Mouse (Mus musculus): Measurements from ENCODE around the gene Retn. TPM values are rescaled to one million over a fixed set of nuclear protein-coding genes. Genes with fewer than 3 reads are reported as not detected.
A peak's percentile ranks its signal among the peaks of the same experiment; 100 is the strongest.

Gene Retn
- polyA plus RNA-seq (2015; fragmentation: Nextera tagmentation; extraction: Ambion mirVana) = not detected in 2 replicates

DNA sequence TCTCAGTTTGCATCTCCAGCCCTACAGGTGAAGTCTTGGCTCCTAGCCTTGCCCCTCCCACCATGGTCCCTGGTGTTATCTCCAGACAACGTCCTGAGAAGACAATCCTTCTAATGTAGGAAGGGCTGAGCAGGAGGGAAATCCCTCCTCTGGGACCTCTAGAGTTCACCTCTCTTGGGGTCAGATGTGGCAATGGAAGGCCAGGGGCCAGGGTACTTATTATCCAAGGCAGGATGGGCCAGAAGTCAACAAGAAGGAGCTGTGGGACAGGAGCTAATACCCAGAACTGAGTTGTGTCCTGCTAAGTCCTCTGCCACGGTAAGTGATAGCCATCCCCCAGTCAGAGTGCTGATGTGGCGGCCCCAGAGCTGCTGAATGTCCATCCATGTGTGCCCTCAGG lies at the start of gene Retn:
TSS of gene Retn (plus strand) at position 245 of the 400 bp plus-strand sequence.
- no peaks in the 10 kb centered on the region for H3K4me1 ChIP-seq (ENCODE audit: insufficient read depth)
- WGBS (ENCODE audit: insufficient replicate concordance) = 66% methylated on average over 3 of the region's 3 CpGs
- H3K36me3 ChIP-seq (replicated peaks; ENCODE audit: insufficient read depth, low read length) = no peaks in the 10 kb centered on the region
- TF ChIP-seq CTCF (IDR thresholded peaks at IDR 0.05; ENCODE audit: low read depth) = no peak
- TF ChIP-seq EP300 (IDR thresholded peaks at IDR 0.05; ENCODE audit: low read depth) = no peak
- ATAC-seq = no peak
- H3K27me3 ChIP-seq (ENCODE audit: insufficient read depth, low read length) = no peaks in the 10 kb centered on the region
- H3K4me3 ChIP-seq (ENCODE audit: low read depth, low read length) = no peak within 1 kb of the TSS
- H3K27ac ChIP-seq (ENCODE audit: low read depth) = no peak within 1 kb of the TSS
- no peak within 1 kb of the TSS for H3K9ac ChIP-seq (replicated peaks)
- H3K9me3 ChIP-seq (ENCODE audit: low read length) = no peaks in the 10 kb centered on the region
- no peak for DNase-seq
- no peak within 1 kb of the TSS for H3K4me2 ChIP-seq (ENCODE audit: low read depth, low read length)

DNA sequence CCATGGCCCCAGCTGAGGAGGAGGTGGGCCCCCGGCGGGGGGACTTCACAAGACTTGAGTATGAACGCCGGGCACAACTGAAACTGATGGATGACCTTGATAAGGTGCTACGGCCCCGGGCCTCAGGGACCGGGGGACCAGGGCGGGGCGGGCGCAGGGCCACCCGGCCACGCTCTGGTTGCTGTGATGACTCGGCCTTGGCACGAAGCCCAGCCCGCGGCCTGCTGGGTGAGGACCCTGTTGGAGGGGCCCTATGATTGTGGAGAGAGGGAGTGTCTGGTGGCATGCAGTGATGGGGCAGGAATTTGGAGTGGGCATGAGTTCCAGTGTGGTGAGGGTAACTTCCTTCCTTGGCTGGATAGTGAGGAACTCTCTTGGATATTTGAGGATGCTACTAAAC lies 49.0 kb upstream of the Retn start:
- H3K27ac ChIP-seq (ENCODE audit: low read depth) = no peak overlapping the region
- no peaks in the 10 kb centered on the region for H3K9me3 ChIP-seq (ENCODE audit: low read length)
- no peak for ATAC-seq
- no peak overlapping the region for H3K9ac ChIP-seq (replicated peaks)
- peaks cover 32% of the 10 kb centered on the region for H3K36me3 ChIP-seq (replicated peaks; ENCODE audit: insufficient read depth, low read length)
- H3K27me3 ChIP-seq (ENCODE audit: insufficient read depth, low read length) = no peaks in the 10 kb centered on the region
- H3K4me1 ChIP-seq (ENCODE audit: insufficient read depth) = no peaks in the 10 kb centered on the region
- TF ChIP-seq CTCF (IDR thresholded peaks at IDR 0.05; ENCODE audit: low read depth) (no peak), EP300 (IDR thresholded peaks at IDR 0.05; ENCODE audit: low read depth) (no peak)
- DNase-seq = no peak
- WGBS (ENCODE audit: insufficient replicate concordance) = 62% methylated on average over 16 of the region's 16 CpGs
- no peak overlapping the region for H3K4me2 ChIP-seq (ENCODE audit: low read depth, low read length)
- H3K4me3 ChIP-seq (ENCODE audit: low read depth, low read length) = no peak overlapping the region

DNA sequence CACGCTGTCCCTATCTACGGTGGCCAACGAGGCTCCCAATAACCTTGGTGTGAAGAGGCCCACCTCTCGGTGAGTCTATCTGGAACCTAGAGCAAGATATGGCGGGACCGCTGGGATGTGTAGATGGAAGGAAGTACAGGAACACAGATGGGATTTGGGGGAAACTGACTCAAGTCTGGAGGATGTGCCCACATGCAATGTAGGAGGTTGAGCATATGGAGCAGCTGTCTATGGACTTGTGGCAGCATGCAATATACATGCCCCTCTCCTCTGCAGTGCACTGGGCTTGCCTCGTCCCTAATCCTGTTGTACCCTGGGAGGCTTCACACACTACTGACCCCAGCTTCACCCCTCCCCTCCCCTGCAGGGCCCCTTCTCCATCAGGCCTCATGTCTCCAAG lies 47.7 kb upstream of the Retn start:
- Histone ChIP-seq H3K36me3 (replicated peaks; ENCODE audit: insufficient read depth, low read length) (peaks cover 42% of the 10 kb centered on the region), H3K9ac (replicated peaks) (no peak overlapping the region), H3K4me1 (ENCODE audit: insufficient read depth) (no peaks in the 10 kb centered on the region), H3K27ac (ENCODE audit: low read depth) (no peak overlapping the region), H3K27me3 (ENCODE audit: insufficient read depth, low read length) (no peaks in the 10 kb centered on the region), H3K9me3 (ENCODE audit: low read length) (no peaks in the 10 kb centered on the region), H3K4me3 (ENCODE audit: low read depth, low read length) (no peak overlapping the region), H3K4me2 (ENCODE audit: low read depth, low read length) (no peak overlapping the region)
- 88% methylated on average over 7 of the region's 7 CpGs for WGBS (ENCODE audit: insufficient replicate concordance)
- ATAC-seq (no peak), DNase-seq (no peak)
- TF ChIP-seq CTCF (IDR thresholded peaks at IDR 0.05; ENCODE audit: low read depth) (no peak), EP300 (IDR thresholded peaks at IDR 0.05; ENCODE audit: low read depth) (no peak)

DNA sequence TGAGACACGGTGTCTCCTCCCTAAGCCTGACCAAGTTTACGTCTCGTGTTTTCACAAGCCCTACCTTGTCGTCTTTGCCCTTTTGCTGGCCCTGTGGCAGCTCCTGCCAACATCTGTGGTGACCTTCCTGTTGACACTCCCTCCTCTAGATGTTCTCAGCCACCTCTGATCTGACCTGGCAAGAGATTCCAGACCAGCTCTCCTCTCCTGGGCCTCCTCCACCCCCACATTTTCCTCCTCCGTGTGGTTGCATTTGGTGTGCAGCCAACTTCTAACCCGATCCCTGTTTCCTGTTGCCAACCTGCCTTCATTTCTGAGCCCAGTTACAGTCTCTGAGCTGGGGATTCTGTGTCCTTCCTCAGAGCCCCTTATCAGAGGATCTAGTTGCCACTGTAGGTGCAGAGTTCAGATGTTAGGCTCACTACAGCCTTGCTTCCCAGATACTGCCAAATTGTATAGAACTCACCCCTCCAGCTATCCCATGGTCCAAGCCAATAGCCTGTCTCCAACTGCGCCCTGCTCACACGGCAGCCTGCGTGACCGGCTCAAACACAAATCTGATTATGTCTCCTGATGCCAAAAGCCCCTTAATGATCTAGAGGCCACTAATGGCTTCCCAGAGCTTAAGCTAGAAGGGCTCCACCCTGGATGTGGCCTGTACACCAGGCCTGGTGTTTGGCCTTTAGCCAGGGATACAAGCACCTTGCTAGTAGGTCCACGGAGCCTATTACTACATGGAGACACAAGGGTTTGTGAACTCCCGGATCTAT lies 46.3 kb upstream of the Retn start:
- H3K36me3 ChIP-seq (replicated peaks; ENCODE audit: insufficient read depth, low read length) = peaks cover 53% of the 10 kb centered on the region
- no peak overlapping the region for H3K9ac ChIP-seq (replicated peaks)
- TF ChIP-seq EP300 (IDR thresholded peaks at IDR 0.05; ENCODE audit: low read depth) (no peak), CTCF (IDR thresholded peaks at IDR 0.05; ENCODE audit: low read depth) (no peak)
- peak; percentile 11; the same call in 1 of the 2 replicates for ATAC-seq
- no peaks in the 10 kb centered on the region for H3K27me3 ChIP-seq (ENCODE audit: insufficient read depth, low read length)
- H3K27ac ChIP-seq (ENCODE audit: low read depth) = peak overlapping the region; percentile 34
- H3K4me3 ChIP-seq (ENCODE audit: low read depth, low read length) = no peak overlapping the region
- WGBS (ENCODE audit: insufficient replicate concordance) = 79% methylated on average over 12 of the region's 12 CpGs
- no peak overlapping the region for H3K4me2 ChIP-seq (ENCODE audit: low read depth, low read length)
- H3K9me3 ChIP-seq (ENCODE audit: low read length) = no peaks in the 10 kb centered on the region
- H3K4me1 ChIP-seq (ENCODE audit: insufficient read depth) = no peaks in the 10 kb centered on the region
- DNase-seq = no peak

DNA sequence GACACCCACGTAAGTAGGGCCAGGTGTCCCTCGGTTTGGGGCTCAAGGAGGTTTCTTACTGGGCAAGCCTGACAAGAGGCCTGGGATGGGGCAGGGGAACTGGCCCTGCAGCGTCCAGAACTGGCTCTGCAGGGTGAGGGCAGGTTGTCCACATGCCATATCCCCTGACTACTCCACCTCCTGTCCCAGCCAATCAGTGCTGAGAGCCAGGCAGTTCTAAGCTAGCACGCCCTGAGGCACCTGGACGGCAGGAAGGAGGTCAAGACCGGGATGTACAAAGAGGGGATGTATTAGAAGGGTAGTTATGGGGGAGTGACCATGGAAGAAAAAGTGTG lies 45.8 kb upstream of the Retn start:
- DNase-seq (no peak), ATAC-seq (peak; percentile 57)
- Histone ChIP-seq H3K9ac (replicated peaks) (no peak overlapping the region), H3K4me3 (ENCODE audit: low read depth, low read length) (no peak overlapping the region), H3K4me1 (ENCODE audit: insufficient read depth) (no peaks in the 10 kb centered on the region), H3K4me2 (ENCODE audit: low read depth, low read length) (no peak overlapping the region), H3K36me3 (replicated peaks; ENCODE audit: insufficient read depth, low read length) (peaks cover 59% of the 10 kb centered on the region), H3K9me3 (ENCODE audit: low read length) (no peaks in the 10 kb centered on the region), H3K27me3 (ENCODE audit: insufficient read depth, low read length) (no peaks in the 10 kb centered on the region), H3K27ac (ENCODE audit: low read depth) (no peak overlapping the region; the same call in 1 of the 2 replicates)
- no peak for TF ChIP-seq CTCF (IDR thresholded peaks at IDR 0.05; ENCODE audit: low read depth)
- TF ChIP-seq EP300 (IDR thresholded peaks at IDR 0.05; ENCODE audit: low read depth) = no peak
- 85% methylated on average over 6 of the region's 6 CpGs for WGBS (ENCODE audit: insufficient replicate concordance)

DNA sequence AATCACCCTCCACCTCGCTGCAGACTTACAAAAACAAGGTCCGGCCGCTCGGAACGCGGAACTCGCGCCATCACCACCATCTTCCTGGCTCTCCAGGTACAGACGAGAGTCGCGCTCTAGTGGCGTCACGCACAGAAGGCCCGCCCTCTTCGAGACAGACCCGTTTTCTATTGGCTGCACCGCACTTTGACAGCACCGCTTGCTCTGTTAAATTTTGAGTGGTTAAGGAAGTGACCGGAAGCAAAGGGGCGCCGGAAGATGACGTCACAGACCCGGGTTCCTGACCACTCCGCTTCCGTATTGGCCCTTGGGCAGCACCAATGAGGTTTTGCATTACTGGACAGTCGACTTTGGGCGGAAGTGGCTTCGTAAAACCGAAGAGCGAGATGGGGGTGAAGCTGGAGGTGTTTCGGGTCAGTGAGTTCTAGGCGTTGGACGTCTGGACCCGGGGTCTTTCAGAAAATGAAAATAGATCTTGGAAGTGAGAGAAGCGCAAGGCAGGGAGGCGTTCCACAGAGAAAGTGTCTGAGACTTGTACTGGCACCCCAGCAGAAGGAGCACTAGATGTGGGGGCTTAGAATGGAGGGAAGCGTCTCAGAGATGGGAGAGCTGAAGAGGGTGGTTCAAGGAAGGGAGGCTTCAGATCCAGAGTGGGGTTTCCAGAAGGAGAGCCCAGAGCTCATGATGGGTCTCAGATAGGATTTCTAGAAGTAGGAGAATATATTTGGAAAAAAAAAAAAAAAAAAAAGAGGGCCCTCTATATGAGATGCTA lies 34.2 kb upstream of the Retn start, which contains the start of the genes Xab2 and Pet100:
TSS of gene Xab2 (minus strand) at position 118 of the 772 bp plus-strand sequence.
TSS of gene Pet100 (plus strand) at position 350 of the 772 bp plus-strand sequence.
- Histone ChIP-seq H3K4me3 (ENCODE audit: low read depth, low read length) (peak within 1 kb of the TSS; percentile 75), H3K27ac (ENCODE audit: low read depth) (no peak within 1 kb of the TSS; the same call in none of the 2 replicates), H3K4me2 (ENCODE audit: low read depth, low read length) (peak within 1 kb of the TSS; percentile 77), H3K36me3 (replicated peaks; ENCODE audit: insufficient read depth, low read length) (peaks cover 22% of the 10 kb centered on the region), H3K9ac (replicated peaks) (peak within 1 kb of the TSS; percentile 74), H3K9me3 (ENCODE audit: low read length) (no peaks in the 10 kb centered on the region), H3K4me1 (ENCODE audit: insufficient read depth) (peaks cover 19% of the 10 kb centered on the region), H3K27me3 (ENCODE audit: insufficient read depth, low read length) (no peaks in the 10 kb centered on the region)
- TF ChIP-seq EP300 (IDR thresholded peaks at IDR 0.05; ENCODE audit: low read depth) = peak; percentile 73; the same call in 1 of the 2 replicates
- no peak for TF ChIP-seq CTCF (IDR thresholded peaks at IDR 0.05; ENCODE audit: low read depth)
- DNase-seq (peak; percentile 100), ATAC-seq (peak; percentile 98)
- under 1% methylated on average over 37 of the region's 37 CpGs for WGBS (ENCODE audit: insufficient replicate concordance)
